Mouse (Mus musculus) bone marrow macrophage, adult 2 months (primary cell): ENCODE results near the gene Slc16a9.

ENCODE experiments used
- CTCF ChIP-seq: IDR thresholded peaks from 2 replicates; pipeline ENCODE4 v1.5.1; 2012; ENCODE audit warnings: low read depth, mild to moderate bottlenecking, low read length, moderate library complexity
- POLR2A ChIP-seq: IDR thresholded peaks from 2 replicates; pipeline ENCODE4 v1.6.1; 2012; ENCODE audit warnings: mild to moderate bottlenecking, low read depth, low read length, borderline replicate concordance

GRCm38 (mm10) chr10:70250766-70251165, 5.9 kb downstream of the Slc16a9 start:
- TF ChIP-seq CTCF (no peak), POLR2A (no peak)
